Mouse (Mus musculus): ENCODE results near the gene Rnf157. TPM values are rescaled to one million over a fixed set of nuclear protein-coding genes. Genes with fewer than 3 reads are reported as not detected.
"Not testable (repeated sequence)": the region's sequence is repeated elsewhere in the genome, so short reads cannot be mapped to it uniquely, and the experiment has no call there.

Rnf157 gene
- polyA plus RNA-seq, 1 experiment: 180 TPM

DNA sequence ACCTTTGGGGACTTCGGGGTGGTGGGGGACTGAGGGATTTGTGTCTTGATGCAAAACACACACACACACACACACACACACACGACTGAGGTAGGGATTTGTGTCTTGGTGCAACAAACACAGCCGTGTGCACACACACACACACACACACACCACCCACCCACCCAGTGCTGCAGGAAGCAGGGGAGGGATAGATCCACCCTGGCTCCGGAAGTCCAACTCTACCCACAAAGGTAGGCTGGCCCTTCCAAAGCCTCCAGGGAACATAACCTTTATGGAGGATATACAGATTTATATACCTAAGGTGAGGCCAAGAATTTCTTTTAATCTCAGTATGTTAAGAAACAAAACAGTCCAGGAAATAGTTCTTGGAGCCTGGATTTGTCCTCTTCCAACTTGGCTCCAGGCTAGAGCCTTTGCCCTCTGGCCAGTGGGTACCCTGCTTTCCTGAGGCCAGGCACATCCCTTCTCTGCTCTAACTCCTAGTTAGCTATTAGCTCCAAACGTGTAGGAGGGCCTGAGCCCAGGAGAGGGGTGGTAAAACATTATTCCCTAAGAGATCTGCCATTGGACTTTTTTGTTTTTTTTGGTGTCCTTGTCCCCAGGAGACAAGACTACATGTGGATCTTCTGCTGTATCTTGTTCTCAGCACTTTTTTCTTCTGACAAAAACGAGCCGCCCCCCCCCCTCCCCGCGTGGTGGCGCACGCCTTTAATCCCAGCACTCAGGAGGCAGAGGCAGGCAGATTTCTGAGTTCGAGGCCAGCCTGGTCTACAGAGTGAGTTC, 22.3 kb upstream of the Rnf157 start:
- DNase-seq (ENCODE audit: extremely low spot score in 1 of 2, low spot score in 1 of 2): peak in 1 of 2 experiments; percentile 32

DNA sequence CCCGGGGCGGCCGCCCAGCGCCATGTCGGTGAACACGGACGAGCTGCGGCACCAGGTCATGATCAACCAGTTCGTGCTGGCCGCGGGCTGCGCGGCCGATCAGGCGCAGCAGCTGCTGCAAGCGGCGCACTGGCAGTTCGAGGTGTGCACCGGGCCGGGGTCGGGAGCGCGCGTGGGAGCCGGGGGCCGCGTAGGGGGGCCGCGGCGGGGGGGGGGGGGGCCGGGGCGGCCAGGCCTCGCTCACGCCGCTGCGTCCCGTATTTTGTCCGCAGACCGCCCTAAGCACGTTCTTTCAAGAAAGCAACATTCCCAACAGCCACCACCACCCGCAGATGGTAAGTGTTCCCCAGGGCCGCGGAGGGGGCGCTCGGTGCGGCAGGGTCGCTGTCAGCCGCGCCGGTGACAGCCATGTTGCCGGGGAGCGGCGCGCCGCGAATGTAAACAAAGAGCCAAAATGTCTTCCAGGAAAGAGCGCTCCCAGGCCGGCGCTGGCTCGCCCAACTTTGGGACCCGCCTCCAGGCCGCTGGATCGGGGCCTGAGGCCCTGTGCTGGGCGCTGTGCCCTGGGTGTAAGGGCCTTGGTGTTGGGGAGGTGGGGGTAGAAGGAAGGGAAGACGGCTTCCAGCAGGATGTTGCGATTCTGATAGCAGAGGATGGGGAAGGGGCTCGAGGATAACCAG, 21.6 kb upstream of the Rnf157 start:
- DNase-seq (ENCODE audit: extremely low spot score in 1 of 2, low spot score in 1 of 2): peak in 1 of 2 experiments; percentile 52

DNA sequence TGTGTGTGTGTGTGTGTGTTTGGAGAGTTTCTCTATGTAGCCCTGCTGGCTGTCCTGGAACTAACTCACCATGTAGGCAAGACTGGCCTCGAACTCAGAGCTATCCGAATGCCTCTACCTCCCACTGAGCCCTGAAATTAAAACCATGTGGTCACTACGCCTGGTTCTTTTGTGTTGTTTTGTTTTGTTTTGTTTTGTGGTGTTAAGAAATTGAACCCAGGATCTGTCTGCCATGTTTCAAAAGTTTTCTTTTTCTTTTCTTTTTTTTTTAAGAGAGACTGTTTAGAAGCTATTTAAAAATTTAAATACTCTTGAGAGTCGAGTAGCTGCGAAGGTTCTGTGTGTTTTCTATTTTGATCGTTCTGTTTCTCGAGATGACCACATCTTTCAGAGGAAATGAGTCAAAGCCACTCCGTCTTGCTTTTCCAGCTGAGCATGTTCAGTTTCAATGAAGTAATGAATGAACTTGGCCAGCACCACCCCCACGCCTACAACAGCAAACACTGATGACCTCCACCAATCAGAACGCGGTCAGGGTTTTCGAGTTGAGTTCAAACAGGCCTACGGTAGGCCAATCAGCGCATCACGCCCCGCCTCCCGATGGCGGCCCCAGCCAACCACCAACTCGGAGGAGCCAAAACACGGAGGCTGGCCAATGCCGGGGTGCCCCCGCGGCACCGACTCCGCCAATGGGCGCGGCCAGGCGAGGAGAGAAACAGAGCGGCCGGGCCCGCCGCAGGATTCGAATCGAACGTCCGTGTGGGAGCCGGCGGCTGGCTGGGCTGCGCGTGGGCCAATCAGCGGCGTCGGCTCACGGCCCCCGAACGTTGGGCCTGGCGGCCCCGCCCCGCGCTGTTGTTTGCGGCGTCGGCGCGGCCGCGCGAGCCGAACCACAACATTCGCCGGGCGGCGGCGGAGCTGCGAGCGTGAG, 20.8 kb upstream of the Rnf157 start, which contains the start of gene Ubald2:
Gene Ubald2, plus strand, starts transcription at position 739 of the 931 bp plus-strand sequence.
- peak; percentile 99 for DNase-seq (ENCODE audit: extremely low spot score in 1 of 2, low spot score in 1 of 2)

DNA sequence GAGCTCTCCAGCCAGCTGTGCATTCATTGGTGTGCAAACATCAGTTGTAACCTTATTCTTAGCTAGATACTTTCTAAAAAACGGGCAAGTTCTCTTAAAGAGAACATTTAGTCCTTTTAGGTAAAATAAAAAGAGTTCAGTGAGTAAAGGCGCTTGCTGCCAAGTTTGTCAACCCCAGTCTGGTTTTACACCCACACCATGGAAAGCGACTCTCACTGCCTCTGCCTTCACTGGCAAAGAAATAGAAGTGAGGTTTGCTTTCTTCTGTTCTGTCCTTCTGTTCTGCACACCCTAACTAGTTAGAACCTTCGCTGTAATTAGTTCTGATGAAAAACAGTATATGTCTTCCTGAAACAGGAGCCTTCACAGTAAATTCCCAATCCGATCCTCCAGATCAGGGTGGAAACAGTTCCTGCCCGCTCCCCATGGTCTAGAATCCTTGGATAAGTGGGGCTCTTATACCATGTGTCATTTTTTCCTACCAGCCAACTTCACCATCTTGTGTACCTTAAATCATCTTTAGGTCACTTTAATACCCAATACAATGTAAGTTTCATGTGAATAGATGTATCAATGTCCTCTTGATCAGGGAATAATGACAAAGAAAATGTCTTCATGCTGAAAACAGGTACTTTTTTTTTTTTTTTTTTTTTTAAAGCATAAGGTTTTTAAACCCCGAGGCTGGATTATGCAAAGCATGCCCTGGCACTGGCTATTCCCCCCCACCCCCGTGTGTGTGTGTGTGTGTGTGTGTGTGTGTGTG, 19.9 kb upstream of the Rnf157 start:
- DNase-seq (ENCODE audit: extremely low spot score in 1 of 2, low spot score in 1 of 2): peak; percentile 67 to 76

DNA sequence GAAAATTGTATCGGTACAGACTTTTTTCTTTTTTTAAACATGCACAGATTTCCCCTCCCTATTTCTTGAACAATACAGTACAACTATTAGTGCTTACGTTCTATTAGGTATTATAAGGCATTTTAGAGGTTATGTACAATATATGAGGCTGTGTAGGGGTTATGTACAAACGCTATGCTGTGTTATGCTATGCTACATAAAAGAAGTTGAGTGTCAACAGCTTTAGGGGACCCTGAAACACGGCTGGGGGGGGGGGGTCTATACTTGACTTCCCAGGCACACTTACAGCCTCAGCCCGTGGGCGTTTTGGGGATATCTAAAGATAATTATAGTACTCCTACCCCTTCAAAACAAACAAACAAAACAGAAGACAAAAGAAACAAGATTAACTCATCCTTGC, 19.3 kb upstream of the Rnf157 start:
- DNase-seq (ENCODE audit: extremely low spot score in 1 of 2, low spot score in 1 of 2): no peak

DNA sequence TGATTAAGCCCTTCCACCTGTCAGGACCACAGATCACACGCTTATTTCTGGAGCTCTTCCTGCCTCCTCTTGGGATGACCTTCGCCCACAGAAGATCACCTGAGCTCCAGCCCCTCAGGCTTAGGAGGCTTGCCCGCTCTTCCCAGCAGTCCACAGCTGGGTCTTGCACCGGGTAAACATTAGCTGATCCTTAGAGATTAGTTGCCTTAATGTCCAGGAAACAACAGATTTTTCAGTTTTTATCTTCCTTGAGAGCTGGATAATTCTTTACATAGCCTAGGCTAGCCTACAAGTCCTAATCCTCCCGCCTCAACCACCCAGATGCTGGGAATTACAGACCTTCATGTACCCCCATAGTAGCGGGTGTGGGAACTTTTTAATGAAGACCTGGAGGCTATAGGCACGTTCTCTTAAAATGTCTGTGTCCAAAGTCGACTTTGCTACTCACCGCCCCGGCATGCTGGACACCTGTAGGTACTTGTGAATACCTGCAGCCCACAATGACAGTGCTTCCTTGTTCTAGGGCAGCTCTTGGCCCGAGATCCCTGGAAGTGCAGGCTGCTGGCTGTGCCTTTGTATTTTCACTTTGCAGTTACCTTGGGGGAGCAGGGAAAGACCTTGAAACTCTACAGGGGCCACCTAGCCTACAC, 18.7 kb upstream of the Rnf157 start:
- DNase-seq (ENCODE audit: extremely low spot score in 1 of 2, low spot score in 1 of 2): no peak

DNA sequence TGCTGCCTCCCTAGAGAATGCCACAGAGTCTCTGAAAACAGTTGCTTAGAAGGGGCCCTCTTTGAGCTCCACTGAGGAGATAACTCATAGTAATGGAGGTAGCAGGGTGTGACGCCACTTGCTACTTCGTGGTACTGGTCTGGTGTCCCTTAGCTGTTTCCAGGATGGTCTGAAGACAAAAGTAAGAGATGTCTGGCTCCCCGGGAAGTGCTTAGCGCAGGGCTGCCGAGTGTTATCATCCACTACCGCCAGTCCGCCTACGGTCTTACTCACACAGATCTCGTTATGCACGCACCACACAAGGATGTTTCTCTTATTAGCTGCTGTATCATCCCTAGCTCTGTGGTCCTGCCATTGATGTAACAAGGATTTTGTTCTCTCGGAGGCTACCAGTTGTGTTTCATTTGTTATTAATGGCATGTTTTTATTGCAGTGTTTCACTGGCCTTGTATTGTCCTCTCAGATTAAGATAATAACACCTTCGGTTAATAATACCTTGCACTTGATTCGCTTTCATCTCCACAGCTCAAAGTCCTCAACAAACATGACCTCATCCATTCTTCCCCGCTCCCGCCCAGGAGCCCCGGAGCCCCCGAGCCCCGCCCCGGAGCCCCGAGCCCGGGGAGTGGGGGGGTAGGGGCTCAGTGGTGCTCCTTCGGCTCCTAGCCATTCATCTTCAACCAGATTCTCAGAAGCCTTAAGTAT, 18.0 kb upstream of the Rnf157 start:
- DNase-seq (ENCODE audit: extremely low spot score in 1 of 2, low spot score in 1 of 2): no peak

DNA sequence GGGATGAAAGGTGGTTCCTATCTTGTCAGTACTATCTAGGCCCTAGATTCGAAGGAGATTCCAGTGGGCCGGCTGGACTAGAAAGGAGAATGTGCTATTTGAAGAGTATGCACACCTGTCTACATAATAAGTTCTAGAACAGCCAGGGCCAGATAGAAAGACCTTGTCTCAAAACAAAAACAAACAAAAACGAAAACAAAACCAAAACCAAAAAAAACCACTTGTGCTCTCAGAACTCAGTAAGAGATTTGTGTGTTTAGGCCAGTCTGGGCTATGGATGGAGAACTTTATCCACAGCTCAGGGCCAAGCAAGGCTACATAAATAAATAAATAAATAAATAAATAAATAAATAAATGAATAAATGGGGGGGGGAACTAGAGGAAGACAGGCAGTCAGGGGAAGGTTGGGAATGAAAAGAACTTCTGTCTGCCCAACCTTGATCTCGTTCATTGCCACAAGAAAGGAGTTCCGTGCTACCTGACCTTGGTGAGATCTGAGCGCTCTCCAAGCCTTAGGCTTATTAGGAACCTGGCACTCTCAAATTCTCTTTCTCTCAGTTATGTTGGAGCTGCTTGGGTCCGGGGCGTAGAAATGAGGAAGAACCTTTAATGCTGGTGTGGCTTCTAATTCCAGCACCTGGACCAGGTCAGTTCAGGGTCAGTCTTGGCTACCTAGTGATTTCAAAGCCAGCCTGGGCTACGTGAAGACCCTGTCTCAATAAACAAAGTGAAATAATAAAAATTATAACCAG, 17.2 kb upstream of the Rnf157 start:
- no peak for DNase-seq (ENCODE audit: extremely low spot score in 1 of 2, low spot score in 1 of 2)

DNA sequence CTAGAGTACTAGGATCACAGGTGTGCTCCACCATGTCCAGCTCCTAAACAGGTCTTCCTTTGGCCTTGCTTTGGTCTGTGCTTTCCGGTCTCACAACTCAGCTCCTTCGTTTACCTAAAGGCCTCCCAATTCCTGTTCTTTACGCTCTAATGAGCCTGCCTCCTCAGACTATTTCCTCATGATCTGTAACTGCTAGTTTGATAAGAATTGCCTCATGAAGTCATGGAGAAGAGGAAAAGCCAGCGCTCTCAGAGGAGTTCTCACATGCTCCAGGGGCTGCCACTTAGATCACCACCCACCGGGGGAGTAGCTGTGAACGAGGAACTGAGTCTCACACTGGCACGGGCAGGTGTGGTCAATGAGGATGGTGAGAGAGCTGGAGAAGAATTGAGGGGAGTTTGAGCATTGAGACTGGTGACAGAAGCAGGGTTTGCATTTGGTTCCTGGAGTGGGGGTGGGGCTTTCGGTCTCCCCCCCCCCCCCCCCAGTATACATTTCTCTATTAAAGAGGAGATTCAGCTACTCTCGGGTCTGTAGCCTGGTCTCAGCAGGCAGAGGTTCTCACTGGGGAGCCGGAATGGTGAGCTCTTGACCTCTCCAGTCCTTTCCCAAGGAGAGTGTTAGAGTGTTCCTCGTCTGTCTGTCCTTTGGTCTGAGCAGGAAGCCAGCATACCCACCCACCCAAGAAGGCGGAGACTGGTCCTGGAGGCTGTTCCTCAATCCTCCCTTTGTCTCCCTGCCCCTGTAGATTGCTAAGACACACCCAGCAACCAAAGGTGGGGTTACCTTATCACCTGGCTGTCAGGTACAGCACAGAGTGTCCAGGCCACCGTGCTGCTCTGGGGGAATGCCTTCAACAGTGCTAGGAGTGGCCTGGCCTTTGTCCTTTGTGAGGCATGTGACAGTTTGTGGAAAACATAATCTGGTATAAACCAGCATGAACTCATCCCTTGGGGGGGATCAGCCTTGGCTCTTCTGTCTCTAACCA, 16.3 kb upstream of the Rnf157 start:
- DNase-seq (ENCODE audit: extremely low spot score in 1 of 2, low spot score in 1 of 2): no peak

DNA sequence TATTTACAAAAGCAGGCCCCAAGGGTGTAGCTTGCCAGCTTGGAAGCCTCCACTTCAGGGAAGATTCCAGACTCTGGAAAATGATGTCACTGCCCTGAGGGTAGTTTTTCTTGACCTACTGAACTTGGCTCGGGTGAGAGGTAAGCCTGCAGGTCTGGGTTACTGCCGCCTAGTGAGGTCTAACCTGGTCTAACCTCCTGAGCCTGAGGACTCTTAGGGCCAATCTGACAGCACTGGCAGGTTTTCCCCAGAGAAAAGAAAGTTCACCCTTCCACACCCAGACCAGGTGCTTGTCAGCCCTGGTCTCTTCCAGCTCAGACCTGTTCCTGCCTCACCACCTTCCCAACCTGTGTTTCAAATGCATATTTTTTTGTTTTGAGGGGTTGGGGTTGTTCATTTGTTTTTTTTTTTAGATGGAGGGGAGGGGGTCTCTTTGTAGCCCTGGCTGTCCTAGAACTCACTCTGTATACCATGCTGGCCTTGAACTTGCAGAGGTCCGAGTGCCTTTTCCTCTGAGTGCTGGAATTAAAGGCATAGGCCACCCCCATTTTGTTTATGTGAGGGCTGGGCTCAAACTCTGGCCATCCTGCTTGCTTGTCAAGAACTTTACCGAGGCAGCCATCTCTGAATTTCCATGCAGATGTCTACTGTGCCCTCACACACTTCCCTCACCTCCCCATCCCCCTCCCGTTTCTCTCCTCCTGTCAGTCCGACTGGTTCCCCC, 14.2 kb upstream of the Rnf157 start:
- DNase-seq (ENCODE audit: extremely low spot score in 1 of 2, low spot score in 1 of 2): no peak

DNA sequence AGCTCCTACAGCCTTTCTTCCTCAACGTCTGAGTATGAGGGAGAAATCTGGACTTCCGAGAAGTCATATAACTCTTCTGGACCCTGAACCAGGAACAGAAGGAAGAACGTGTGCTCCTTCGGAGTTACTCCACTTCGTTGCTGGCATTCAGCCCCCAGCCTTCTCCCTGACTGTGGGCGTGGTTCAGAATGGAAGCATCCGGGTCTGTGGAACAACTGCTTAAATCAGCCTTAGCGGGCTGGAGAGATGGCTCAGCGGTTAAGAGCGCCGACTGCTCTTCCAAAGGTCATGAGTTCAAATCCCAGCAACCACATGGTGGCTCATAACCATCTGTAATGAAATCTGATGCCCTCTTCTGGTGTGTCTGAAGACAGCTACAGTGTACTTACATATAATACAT, 13.5 kb upstream of the Rnf157 start:
- DNase-seq (ENCODE audit: extremely low spot score in 1 of 2, low spot score in 1 of 2): not testable (repeated sequence)

DNA sequence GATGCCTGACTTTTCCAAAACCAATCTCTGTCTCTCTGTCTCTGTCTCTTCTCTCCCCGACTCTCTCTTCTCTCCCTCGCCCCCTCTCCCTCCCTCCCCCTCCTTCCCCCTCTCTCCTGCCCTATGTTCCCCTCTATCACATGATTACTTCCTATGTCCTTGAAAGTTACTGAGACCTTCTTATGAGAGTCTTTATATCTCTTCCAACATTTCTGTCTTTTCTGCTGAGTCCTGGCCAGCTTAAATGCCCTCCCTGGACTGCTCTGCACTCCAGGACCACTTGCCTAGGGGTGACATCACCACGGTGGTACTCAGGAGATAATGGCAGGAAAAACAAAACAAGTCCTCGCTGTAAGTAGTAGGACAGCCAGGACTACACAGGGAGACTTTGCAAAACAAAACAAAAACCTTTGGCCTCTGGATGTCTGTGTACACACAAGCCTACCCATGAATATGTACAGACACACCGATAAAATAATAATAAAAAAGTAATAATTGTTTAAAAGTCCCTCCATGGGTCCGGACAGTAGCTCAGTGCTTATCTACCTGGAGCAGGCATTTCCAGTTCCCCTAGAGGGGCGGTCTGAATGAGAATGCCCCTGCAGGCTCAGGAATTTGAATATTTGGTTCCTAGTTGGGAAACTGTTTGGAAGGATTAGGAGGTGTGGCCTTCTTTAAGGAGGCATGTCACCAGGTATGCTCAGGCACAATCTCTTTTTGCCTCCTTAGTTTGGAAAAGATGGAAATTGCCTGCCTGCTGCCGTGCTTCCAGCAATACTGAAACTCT, 12.0 kb upstream of the Rnf157 start:
- DNase-seq (ENCODE audit: extremely low spot score in 1 of 2, low spot score in 1 of 2): no peak

DNA sequence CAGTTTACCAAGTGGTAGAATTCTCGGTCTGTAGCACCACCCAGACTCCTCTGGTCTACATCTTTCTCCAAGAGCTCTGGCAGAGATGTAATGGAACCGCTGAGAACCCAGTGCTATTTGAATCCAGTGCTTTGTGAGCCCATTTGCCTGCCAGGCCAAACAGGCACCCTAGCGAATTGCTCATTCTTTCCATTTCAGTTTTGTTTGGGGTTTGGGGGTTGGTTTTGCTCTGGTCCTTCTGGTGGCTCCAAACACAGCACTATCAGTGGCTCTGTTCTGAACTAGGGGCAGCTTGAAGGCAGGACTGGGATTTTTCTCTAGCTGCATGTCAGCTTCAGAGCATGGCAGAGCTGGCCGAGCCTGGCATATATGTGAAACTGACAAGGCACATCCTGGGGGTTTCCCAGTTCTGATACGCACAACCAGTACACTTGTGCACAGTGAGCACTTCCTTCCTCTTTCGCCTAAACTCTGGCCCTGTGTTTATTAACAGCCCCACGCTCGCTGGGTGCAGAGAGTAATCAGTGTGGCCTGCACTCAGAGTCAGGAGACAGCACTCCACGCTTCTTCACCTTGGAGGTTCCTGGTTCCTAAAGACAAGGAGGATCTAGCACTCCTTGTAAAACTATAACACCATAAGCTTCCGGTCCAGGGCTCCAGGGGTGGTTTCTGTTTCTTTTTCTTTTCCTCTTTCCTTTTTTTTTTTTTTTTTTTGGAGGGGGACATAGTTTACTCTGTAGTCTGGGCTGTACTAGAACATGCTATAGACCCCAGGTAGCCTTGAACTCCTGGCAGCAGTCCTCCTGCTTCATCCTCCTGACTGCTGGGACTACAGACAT, 11.2 kb upstream of the Rnf157 start:
- DNase-seq (ENCODE audit: extremely low spot score in 1 of 2, low spot score in 1 of 2): no peak

DNA sequence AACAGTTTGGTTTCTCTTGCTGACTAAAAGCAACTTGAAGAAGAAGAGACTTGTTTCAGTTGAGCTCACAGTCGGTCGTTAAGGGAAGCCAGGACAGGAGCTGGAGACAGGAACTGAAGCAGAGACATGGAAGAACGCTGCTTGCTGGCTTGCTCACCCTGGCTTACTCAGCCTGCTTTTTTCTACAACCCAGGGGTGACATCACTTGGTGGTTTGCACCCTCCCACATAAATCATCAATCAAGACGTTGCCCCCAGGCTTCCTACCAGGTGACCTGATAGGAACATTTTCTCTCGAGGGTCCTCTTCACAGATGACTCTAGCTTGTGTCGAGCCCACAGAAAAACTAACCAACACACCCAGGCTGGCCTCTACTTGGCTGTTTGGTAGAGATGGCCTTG, 10.4 kb upstream of the Rnf157 start:
- DNase-seq (ENCODE audit: extremely low spot score in 1 of 2, low spot score in 1 of 2): no peak

DNA sequence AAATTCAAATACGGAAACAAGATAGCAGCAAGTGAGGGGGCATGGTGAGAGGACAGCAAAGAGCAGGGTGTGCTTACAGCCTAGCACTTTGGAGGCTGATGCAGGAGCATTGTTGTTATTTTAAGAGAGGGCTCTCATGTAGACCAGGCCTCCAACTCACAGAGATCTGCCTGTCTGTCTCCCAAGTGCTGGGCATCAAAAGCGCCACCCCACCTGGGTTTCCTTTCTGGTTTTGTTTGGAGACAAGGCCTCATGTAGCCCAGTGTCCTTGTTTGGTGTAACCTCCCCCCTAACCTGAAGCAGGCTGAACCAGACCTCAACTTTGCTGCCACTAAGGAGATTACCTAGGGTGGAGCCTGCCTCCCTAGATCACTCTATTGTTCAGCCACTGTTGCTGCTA, 9.7 kb upstream of the Rnf157 start:
- DNase-seq (ENCODE audit: extremely low spot score in 1 of 2, low spot score in 1 of 2): no peak
